Mouse (Mus musculus) lung, postnatal 4 days (tissue): ENCODE results near the gene Hdgfl3.

Experiments
- DNase-seq, 2 experiments: peaks; one replicate each; pipeline ENCODE4 v3.0.0; 2021

Hdgfl3 gene

GRCm38 (mm10) chr7:81934267-81934745 lies at the start of gene Hdgfl3:
Gene Hdgfl3 (minus strand): TSS chr7:81934473.
- DNase-seq: peak; percentile 83 to 90

DNA sequence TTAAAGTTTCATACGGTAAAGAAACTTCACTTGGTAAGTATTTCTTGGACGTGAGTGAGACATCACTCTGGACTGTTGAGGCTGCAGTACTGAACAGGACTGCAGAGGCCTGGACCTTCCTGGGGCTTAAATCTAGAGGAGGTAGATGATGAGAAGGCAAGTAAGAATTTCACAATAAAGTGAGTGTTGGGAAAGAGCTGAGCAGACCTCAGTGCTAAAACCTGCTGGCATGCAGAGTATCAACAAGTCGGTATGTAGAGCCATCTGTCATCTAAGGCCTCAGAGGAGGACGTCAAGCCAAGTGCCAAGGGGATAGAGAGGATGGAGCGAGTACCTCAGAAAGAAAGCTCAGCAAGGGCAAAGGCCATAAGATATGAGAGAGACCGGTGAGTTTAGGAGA lies 49.4 kb upstream of the Hdgfl3 start:
- no peak for DNase-seq

DNA sequence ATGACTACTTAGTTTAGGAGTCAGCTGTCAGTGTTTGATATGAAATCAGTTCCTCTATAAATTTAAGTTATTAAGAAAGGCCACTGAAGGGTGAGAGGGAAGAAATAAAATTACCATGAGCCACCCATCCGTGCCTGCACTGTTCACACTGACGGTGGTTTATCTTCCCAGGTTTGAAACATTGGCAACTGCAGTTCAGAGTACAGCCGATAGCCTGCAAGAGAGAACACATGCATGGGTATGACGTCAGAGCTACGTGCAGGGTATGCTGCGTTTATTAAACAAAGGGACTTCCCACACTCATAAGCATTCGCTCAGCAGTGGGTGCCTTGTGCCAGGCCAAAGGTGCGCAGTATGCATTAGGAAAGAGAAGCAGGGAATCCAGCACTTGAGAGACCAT lies 44.0 kb upstream of the Hdgfl3 start:
- no peak for DNase-seq

- DNase-seq: no peak
These were observed 40.3 kb upstream of the Hdgfl3 start for GRCm38 (mm10) chr7:81974616-81975015.

- DNase-seq: no peak
These were observed 39.7 kb upstream of the Hdgfl3 start for GRCm38 (mm10) chr7:81973939-81974338.

DNA sequence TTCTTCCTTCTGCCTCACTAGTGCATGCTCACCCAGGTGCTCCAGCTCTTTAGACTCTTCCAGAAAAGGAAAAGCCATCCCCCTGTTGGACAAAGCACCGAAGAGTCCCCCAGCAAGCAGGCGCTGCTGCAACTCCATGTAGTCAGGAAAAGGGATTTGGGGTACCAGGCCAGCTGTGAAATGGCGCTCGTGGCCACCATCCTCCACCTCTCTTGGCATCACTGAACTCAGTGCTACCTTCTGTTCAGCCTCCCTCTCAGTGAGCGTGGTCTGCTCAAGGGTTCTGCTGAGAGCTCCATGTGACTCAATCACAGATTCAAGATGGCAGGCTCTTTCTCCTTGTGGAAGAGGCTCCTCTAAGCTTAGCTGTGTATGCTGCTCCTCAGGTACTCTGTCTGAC lies 39.1 kb upstream of the Hdgfl3 start:
- no peak for DNase-seq

GRCm38 (mm10) chr7:81968975-81969374 lies 34.7 kb upstream of the Hdgfl3 start:
- DNase-seq: no peak

DNA sequence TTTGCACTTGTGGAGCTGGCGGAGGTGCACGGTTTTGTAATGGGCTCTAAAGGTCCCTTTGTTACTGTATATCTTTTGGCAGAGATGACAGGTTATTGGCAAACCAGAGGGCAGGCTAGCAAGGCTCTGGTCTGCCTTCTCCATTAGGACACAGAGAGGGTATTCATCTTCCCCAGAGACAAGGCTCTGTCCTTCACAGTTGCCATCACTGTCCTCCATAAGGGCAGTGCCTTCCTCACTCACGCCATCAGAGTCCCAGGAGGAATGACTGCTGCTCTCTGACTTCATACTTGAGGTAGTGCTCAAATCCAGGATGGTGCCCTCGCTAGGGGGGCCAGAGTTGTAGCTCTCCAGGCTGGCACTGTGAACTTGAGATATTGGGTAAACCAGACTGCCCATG lies 34.2 kb upstream of the Hdgfl3 start:
- no peak for DNase-seq

DNA sequence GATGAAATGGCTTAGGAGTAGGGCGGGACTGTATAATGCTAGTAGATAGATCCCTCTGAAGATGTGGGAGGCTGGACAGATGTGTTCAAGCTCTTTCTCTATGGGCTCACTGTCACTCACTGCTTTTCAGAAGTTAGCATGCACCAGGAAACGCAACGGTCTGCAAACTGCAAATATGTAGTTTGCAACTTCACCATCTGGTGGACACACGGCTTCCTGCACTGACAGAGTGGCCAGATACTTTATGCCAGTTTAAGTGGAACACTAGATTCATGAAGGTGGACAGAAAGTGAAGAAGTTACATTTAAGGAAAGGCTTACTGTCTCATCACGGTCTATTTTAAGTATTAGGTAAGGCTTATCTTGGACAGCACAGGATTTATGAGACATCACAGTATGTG lies 31.9 kb upstream of the Hdgfl3 start:
- DNase-seq: no peak

- peak in 1 of 2 experiments; percentile 27 for DNase-seq
These were observed 25.4 kb upstream of the Hdgfl3 start for GRCm38 (mm10) chr7:81959704-81960103.

- DNase-seq: peak in 1 of 2 experiments; percentile 18
These were observed 20.1 kb upstream of the Hdgfl3 start for GRCm38 (mm10) chr7:81954208-81954846.

DNA sequence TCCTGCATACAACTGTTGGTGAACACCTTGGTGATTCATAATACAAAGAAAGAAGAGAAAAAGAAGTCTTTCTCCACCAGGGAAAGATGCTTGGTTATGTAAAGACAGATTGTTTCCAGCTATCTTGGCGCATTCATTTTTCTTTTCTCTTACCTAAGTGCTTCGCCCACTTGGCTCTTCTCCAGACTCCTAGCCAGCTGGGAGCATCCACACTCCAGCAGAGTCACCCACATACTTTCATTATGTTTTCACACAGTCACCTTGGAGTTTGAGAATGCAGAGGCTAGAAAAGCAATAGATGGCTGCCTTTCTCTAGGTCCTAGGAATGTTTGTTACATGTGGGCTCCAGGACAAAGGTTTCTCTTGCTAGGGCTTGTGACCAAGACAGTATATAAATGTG lies 16.2 kb upstream of the Hdgfl3 start:
- peak in 1 of 2 experiments; percentile 0 for DNase-seq

GRCm38 (mm10) chr7:81945398-81945797 lies 11.1 kb upstream of the Hdgfl3 start:
- DNase-seq: peak in 1 of 2 experiments; percentile 2

GRCm38 (mm10) chr7:81934806-81935205 lies 533 bp upstream of the Hdgfl3 start:
- DNase-seq: no peak

DNA sequence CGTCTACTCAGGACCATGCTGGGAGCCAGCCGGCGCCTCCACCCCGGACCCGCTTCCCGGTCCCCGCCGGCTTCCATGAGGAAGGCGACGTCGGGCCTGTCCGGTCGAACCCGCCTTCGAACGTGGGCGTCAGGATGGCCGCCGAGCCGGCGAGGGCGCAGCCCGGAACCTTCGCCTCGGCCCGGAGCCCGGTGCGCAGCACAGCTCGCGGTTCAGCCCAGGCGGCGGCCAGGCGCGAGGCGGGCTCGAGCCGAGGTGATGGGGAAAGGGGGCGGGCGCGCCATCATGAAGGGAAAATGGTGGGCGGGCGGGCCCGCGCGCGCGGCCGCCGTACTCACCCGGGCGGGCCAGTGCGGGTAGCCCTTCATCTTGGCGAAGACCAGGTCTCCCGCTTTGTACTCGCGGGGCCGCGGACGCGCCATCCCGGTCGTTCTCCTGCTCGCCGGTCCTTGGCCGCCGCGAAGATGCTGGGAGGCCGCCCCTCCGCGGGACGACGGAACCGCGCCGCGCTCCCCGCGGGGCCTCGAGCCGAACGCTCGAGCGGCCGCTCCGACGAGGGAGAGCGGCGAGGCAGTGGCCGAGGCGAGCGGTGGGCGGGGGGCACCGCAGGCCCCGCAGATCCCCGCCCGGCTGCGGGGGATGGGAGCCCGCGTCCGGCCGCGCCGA lies 539 bp downstream of the Hdgfl3 start:
- DNase-seq: peak; percentile 70 to 80

DNA sequence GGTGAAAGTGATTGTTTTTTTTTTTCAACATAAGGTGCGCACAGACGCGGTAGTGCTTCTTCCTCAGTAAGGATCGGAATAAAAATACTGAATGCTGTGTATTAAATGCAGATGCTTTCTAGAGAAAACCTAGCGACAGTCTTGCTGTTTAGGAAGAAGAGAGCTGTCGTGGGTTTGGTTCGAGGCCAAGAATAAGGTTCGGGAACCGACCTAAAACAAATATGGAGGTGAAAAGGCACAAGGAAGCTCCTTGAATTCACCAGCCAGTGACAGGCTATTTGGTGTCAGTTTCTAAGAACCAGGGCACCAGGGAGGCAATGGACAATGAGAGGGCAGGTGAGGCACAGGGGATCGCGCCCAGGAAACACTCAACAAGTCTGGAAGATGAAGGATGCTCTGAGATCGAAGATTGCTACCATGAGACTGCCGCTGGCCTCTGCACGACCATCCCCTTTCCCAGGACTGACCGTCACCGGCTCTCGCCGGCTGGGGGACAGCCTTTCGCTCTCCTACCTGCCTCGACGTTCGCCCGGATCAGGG lies 1.1 kb downstream of the Hdgfl3 start:
- DNase-seq: no peak

- DNase-seq: no peak
These were observed 1.7 kb downstream of the Hdgfl3 start for GRCm38 (mm10) chr7:81932521-81933045.

GRCm38 (mm10) chr7:81928998-81929397 lies 5.3 kb downstream of the Hdgfl3 start:
- no peak for DNase-seq

- no peak for DNase-seq
These were observed 12.8 kb downstream of the Hdgfl3 start for GRCm38 (mm10) chr7:81921379-81921952.

- no peak for DNase-seq
These were observed 14.0 kb downstream of the Hdgfl3 start for GRCm38 (mm10) chr7:81920314-81920713.

- no peak for DNase-seq
These were observed 16.0 kb downstream of the Hdgfl3 start for GRCm38 (mm10) chr7:81918316-81918715.

DNA sequence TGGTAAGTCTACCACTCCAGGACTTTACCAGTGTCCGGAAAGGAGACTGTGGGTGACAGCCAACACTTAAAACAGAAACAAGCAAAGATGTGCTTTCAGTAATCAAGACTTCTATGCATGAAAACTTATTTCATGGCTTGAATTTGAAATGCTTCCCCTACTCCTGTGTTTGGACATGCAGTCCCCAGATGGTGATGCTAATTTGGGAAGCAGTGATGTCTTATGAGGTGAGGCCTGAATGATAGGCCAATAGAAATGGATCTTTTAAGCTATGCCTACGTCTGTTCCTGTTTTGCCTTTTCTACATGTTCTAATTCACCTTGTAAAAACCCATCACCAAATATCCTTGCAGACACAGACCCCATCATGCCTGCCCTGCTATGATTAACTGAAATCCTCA lies 29.3 kb downstream of the Hdgfl3 start:
- no peak for DNase-seq

DNA sequence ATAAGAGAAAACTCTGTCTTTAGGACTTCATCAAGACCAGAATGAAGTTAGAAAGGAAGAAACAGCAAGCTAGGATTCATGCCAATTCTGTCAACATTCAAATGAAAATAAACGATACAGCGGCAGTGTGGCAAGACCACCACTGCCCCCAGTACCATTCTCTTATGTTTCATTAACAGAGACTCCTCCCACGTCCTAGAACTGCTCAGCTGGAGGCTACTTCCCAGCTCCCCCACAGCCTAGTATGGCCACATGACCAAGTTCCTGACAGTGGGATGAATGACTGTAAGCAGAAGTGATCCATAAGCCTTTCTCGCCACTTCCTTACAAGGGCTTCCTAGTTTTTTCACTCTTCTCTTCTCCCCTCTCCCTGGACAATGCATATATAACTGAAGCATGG lies 30.2 kb downstream of the Hdgfl3 start:
- DNase-seq: peak; percentile 8 to 71

DNA sequence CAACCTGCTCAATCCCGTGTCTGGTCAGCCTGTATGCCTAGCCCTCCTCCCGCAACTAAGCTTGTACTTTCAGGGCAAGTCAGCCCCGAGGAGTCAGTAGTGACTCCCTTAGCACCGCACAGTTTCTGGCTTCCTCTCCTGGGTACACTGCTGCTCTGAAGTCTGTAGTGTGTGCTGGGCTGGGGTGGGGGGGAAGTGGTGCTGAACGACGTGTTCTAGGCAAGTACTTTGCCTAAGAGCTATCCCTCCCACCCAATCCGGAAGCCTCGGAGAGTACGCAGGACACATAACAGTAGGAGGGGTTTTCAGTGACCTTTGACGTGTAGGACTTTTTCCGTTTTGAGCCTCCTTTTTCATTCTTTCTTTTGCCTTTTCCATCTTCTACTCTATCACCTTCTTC lies 34.9 kb downstream of the Hdgfl3 start:
- DNase-seq: no peak
